Mouse (Mus musculus) E14TG2a.4 (cell line): ENCODE results near the gene Them4.
A peak's percentile ranks its signal among the peaks of the same experiment; 100 is the strongest.

Experiments used
- CTCF ChIP-seq: conservative IDR thresholded peaks from 2 replicates; pipeline ENCODE4 v1.5.1; 2014; ENCODE audit warnings: low read length
- POU5F1 ChIP-seq: IDR thresholded peaks from 2 replicates; pipeline ENCODE4 v1.6.1; 2014; ENCODE audit warnings: low read length, borderline replicate concordance

- TF ChIP-seq CTCF, result peak; percentile 36
- no peak for TF ChIP-seq POU5F1
Measured at GRCm38 (mm10) chr3:94260598-94260997, 49.3 kb upstream of the Them4 start.
